Mouse (Mus musculus) adrenal gland, adult 18-20 months (tissue): ENCODE data around the gene Prelp. TPM values are rescaled to one million over a fixed set of nuclear protein-coding genes. Genes with fewer than 3 reads are reported as not detected.
A peak's percentile ranks its signal among the peaks of the same experiment; 100 is the strongest.
"Not testable (repeated sequence)": the region's sequence is repeated elsewhere in the genome, so short reads cannot be mapped to it uniquely, and the experiment has no call there.

Experiments used
- DNase-seq, 2 experiments: peaks; one replicate each; pipeline ENCODE4 v3.0.0; 2021 to 2022; ENCODE audit warnings: low spot score in 2 of 2
- long read RNA-seq, 2 experiments: library from polyadenylated mRNA; stranded (forward); transcript quantifications; one replicate each; pipeline ENCODE4 v2.0.0; 2021
- total RNA-seq, 2 experiments: library from RNA; stranded (reverse); gene quantifications; 1 replicate in 1 of 2; 2 replicates in 1 of 2; pipeline ENCODE4 v1.2.3; 2021

Gene Prelp
- 10 to 100 TPM; 43.0 to 91.5 TPM for total RNA-seq
- long read RNA-seq, experiment 1, transcript Prelp-201 (3 exons, 3,615 nt) = major isoform, 17 of 69 reads
- long read RNA-seq, experiment 1, partial matches to known transcripts = 9 of 69 reads
- long read RNA-seq, experiment 1, other reads (novel, unspliced or antisense) = 43 of 69 reads
- long read RNA-seq, experiment 2, transcript Prelp-201 (3 exons, 3,615 nt) = major isoform, 6 of 27 reads
- long read RNA-seq, experiment 2, partial matches to known transcripts = 2 of 27 reads
- long read RNA-seq, experiment 2, other reads (novel, unspliced or antisense) = 19 of 27 reads

DNA sequence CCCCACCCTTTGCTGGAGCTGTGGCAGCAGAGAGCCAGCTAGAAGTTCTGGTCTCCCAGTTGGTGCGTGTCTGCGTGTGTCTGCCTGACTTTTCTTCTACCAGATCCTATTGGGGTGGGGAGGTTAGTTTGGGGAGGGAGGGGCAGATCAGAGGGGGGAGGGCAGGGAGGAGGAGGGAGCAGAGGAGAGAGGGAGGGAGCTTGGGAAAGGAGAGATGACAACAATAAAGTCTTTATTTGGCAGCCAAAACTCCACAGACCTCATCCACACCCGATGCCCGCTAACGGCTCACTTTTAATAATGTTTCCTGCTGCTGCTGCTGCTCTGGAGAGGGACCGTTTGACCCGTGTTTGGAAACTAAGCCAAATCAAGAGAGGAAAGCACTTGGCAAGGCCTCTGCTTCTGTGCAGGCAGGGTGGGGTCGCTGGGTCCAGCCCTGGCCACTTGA is at the start of gene Prelp:
Gene Prelp, minus strand, starts transcription at position 111 of the 448 bp plus-strand sequence.
- no peak for DNase-seq

DNA sequence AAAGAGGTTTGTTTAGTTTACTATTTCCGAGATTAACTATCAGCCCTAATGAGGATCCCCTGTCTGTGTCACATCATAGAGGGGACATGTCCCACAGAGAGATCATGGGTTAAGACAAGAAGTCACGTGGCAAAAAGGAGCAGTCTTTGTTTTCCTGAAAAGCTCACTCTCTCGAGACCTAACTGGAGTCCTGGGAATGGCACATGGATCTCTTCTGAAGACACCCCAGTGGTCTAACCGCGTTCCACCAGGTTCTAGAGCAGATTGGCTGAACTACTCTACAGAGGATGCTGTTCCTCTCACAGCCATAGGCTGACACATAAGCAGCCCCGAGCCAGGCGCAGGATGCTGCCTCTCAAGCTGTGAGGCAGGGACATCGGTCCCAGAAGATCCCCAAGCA is 48.2 kb upstream of the Prelp start:
- DNase-seq = no peak

DNA sequence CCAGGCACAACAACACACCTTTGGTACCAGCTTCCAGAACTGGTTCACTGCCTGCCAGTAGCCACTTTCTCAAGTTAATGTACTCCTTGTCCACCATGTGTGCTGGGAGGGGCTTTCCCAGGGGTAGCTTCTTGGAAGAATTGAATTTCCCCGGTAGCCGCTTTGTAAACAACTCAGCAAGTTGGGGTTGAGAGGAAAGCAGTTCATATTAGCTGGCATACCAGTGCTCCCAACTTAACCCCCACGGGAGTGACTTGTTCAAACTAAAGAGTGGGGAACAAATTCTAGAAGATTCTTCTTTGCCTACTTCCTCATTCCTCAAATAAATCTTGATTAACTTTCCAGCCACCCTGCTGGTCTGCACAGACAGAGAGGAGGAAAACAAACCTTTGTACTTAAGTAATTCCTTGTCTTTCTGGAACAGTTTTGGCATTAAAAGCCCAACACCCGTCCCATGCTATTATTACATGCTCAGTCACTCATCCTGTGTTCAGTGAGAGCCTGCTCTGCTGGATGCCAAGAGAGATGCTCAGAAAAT is 47.6 kb upstream of the Prelp start:
- no peak for DNase-seq

DNA sequence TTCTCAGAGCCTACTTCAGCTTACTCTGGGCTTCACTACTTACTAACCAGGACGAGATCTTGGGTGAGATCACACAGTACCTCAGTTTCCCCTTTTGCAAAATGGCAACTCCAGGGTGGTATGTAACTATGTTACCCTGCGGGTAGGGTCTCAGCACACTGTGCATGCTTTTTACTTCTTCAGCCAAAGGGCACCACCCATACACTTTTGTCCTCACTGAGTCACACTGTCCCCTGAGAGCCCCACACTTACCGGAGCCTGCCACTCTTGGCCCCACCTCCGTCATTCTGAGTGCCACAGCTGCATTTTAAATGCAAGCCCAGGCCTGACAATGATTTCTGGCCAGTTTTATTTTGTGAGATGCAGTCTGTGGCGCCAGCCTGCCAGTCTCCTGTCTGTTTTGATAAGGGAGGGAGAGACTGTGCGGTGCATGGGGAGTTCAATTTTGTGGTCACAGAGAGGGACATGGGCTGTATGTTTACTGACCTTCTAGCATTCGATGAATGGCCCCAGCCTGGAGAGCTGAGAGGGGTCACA is 46.3 kb upstream of the Prelp start:
- no peak for DNase-seq

DNA sequence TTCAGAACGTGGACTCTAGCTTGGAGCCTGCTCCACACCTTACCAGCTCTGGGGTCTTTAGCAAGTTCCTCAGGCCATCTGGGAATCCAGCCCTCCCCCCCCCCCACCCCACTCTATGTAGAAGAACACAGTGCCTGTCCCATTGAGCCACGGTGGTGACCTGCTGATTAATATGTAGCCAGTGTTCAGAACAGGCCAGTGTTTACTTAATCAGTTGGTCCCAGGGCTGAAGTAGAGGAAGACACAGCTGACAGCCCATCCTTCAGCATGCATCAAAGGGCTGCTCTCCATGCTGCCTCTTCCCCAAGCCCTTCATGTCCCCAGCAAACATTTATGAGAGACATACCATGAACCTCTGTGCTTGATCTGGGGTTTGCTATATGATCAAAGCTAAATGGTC is 44.8 kb upstream of the Prelp start:
- DNase-seq = no peak

DNA sequence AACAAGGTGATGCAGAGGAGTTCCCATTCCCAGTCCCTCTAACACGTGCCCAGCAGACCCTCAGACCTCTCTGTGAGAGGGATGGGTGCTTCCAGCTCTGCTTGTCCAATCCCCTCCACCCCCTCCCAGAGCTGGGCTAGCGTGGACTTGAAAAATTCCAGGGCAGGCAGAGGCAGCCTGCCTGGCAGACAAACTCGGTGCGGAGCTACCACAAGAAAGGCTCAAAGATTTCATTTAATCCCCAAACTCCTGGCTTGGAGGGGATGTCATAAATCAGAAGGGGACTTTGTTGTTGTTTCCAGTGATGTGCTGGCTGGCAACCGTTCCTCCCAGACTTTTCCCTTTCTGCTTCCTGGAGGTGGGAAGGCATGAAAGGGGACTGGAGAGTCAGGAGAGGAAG is 44.1 kb upstream of the Prelp start:
- DNase-seq = no peak

DNA sequence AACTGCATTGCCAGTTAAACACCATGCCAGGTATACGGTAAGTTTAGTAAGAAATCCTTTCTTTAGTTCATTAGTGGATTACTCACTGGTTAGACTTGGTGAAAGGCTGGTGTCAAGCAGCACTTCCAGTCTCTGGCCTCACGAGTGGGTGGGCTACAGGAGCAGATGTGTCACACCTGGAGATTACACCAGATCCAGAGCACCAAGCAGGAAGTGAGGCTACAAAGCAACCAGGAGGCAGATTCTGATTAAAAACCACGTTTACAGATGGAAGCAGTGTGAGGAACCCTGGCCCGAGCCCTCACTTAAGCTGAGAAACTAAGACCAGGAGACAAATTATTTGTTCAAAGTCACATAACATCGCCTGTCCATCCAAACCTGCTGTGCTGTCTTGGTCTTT is 43.5 kb upstream of the Prelp start:
- no peak for DNase-seq

DNA sequence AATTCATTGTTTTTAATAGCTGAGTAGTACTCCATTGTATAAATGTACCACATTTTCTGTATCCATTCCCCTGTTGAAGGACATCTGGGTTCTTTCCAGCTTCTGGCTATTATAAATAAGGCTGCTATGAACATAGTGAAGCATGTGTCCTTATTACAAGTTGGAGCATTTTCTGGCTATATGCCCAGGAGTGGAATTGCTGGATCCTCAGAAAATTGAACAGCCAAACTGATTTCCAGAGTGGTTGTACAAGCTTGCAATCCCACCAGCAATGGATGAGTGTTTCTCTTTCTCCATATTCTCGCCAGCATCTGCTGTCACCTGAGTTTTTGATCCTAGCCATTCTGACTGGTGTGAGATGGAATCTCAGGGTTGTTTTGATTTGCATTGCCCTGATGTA is 42.4 kb upstream of the Prelp start:
- DNase-seq = not testable (repeated sequence)

DNA sequence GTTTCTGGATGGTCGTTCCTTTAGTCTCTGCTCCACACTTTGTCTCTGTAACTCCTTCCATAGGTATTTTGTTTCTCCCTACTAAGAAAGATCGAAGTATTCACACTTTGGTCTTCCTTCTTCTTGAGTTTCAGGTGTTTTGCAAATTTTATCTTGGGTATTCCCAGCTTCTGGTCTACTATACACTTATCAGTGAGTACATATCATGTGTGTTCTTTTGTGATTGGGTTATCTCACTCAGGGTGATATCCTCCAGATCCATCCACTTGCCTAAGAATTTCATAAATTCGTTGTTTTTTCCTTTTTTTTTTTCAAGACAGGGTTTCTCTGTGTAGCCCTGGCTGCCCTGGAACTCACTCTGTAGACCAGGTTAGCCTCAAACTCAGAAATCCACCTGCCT is 41.9 kb upstream of the Prelp start:
- DNase-seq = not testable (repeated sequence)

DNA sequence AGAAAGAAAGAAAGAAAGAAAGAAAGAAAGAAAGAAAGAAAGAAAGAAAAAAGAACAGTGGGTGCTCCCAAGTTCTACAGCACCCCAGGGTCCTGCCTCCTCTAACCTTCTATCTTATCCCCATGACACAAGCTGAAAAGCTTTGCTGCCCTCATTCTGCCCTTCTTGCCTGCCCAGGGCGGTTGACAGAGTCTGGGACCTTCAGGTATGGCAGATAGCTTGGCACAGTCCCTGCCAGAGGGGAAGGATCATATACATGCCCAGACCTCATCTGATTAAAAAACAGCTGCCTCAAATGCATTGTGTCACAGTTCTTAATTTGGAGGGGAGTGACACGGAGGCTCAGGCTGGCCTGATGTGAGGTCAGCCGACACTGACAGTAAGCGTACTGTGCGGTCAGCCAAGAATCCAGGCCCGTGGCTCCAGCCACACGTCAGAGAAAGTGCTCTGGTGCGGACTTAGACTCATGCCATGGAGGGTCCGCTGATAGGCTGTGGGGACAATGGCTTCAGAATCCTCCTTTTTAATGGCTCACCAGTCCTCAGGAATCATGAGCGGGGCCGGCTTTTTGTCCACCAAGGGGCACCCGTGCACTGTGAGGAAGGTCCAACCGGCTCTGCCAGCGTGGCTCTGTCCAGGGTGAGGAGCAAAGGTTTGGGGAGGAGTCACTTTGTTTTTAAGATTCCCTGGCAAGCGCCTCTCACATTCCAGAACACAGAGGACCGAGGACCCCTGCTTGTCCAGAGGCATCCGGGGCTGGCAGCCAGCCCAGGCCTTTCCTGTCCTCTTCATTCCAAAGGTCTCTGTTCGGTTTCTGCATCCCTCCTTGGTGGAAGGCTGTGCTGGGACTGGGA is 40.3 kb upstream of the Prelp start:
- peak; percentile 68 to 73 for DNase-seq

DNA sequence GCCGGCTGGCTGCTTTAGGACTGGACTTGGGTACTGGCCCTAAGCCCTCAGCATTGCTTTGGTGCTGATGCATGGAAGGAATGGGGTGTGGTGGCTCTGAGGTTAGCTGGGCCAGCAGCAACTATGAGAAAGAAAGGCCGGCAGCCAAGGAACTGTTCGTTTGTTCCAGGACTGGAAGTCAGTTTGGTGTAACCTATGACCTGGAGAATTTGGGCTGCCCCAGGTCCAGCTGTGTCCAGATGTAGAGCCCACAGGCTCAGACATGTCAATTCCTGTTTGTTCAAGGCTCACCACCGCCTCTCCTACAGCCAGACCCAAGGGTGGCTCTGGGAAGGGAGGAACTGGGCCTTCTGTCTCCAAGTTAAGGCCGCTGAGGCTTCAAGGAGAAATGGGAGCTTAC is 38.3 kb upstream of the Prelp start:
- DNase-seq = no peak

DNA sequence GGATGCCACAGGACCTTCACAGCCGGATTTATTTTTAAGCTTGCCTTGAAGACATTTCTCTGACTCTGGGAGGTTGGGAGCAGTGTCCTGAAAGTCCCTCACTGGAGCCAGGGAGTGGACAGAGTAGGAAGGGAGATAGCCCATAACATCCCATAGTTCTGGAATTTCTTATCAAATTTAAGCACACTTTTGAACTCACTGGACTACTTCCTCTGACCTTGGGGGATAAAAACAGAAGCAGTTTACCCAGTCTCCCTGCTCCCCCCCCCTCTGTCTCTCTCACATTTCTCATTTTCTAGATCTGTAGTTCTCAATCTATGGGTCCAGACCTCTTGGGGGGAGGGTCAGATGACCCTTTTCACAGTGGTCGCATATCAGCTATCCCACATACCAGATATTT is 32.8 kb upstream of the Prelp start:
- DNase-seq = no peak

DNA sequence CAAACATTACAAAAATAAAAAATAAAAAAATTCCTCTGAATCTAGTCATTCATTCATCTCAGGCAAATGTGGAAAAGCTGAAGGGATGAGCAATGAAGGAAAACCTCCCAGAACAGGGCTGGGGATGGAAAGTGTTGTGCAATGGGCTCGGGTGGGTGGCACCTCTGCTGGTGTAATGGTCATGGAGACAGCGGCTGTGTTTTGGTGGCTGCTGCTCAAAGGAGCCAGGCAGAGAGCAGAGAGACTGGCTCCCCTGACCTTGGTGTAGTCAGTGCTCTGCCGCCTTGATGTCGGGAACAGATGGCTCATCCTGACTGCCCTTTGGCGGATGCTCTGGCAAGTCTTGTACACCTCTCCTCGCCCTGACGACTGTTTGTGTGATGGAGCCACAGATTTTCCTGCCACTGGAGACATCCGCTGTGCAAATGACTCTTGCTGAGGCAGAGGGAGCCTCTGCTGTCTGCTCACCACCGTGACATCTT is 32.1 kb upstream of the Prelp start:
- peak; percentile 49 to 54 for DNase-seq

DNA sequence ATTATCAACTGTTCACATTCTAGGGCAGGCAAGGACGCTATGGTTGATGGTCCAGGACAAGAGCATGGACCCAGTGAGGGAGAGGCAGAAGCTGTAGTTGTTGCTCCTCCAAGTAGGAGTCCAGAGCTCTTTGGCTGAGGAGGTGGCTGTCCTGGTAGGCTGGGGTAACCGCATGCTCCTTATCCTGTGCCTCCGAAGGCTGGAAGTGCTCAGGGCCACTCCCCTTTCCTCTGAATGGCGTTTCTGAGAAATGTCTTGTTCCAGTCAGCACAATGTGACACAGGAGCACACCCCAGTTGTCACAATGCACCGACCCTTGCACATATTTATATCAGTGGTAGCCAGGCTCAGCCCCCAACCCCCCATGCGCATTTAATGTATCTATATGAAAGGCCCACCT is 30.4 kb upstream of the Prelp start:
- no peak for DNase-seq

DNA sequence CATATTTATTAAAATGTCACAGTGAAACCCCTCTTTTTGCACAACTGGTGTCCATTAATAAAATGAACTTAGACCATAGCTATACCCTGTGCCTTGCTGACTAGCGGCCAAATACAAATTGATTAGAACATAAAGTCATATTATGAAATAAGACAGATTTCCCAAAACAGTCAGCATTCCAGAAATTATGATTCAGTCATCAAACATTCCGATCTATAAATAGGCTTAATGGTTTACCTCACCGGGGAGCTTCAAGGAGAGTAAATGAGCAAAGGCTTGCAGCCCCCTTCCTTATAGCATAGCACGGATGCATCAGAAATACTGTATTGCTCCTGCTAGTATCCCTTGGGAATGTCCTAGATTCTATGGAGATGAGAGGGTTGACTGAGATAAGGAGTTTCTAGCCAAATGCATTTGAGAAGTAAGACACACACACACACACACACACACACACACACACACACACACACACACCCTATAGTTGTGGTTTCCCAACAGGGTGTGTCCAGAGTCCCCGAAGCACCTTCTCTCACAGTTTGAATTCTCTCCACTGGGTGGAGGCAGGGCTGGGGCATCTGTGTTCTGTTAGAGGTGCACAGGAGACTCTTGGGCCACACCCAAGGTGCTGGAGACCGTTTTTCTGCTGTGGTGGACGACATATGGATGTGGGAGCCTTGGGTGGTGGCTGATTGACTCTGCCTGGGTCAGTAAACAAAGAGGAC is 29.0 kb upstream of the Prelp start:
- DNase-seq = no peak

DNA sequence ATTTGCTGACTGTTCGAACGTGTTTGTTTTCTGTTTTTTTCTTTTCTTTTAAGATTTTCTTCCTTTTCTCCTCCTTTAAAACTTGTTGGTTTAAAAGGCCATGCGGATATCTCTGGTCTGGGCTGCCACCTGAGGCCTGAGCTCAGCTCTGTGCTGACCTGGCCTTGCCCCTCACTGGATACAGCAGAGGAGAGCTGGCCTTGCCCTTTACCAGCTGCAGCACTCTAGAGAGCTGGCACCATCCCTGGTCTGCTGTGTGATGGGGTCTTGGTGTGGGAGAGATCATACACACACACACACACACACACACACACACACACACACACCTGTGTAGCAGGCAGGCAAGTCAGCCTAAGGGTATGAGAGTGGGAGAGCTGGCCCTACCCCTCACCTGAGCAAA is 23.9 kb upstream of the Prelp start:
- peak in 1 of 2 experiments; percentile 16 for DNase-seq

DNA sequence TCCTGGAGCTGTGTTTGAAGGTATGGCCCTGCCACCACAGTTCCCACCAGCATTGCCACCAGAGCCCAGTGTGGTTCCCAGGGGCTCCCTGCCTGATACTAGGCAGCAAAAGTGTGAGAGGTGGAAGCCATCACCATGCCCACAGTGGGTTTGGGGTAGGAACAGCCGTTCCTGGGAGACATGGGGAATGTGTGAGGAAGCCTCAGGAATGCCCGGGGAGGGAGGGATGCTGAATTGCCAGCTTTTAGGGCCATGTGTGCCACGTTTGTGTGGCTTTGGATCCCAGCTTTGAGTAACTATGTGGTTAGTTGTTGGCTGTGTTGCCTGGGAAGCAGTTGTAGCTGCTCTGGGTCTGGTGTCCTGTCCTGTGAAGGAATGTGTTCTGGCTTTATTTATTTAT is 20.7 kb upstream of the Prelp start:
- DNase-seq = no peak

DNA sequence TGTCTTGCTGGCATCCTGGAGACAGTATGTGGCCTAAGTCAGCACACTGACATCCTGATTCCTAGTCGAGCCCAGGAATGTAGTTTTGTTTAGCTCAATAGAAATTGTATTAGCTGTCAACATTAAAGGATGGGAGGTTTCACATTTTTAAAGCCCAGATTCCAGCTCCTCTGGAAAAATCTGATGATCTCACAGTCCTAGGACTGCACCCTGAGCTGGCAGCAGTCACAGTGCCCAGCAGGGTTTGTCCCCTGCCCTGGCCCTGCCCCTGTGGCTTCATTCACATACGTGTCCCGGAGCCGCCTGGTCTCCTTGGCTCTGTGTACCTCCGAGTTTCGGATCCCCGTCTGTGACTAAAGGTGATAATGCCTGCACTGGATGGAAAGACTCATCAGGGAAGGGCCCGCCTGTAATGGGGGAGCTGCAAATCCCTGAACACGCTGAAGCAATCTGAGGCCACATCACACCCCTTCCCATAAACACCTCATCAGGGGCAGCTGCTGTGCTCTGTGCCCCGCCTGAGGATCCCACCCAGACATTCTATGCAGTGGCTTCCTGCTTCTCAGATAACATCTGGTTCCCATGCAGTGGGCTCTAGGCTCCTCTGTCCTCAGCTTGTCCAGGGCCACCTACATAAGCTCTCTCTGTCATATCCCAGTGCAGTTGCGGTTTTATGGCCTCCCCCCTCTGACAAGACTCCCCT is 20.1 kb upstream of the Prelp start:
- no peak for DNase-seq

DNA sequence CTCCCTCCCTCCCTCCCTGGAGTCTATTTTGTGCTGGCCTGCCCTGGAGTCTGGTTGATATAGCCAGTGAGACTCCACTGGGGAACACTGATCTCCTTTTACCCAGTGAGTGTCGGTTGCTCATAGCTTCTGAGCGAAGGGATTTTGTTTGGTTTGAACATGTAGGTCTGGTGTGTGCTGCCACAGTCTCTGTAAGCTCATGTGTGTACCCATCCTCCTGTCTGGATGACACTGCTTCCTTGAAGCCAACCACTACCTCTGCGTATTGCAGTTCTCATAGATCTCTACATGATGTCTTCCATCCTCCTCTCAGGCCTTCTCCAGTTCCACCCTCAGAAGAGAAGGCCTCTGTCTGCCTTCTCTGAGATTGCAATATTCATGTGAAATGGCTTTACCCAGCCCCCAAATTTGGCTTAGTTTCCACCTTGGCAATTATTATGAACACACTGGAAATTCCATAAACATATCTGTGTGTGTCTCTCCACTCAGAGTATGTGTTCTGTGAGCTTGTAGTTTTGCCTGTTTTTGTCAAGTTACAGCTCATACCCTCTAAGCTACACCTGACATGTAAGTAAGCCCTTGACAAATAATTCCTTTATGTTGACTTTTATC is 19.4 kb upstream of the Prelp start:
- no peak for DNase-seq

DNA sequence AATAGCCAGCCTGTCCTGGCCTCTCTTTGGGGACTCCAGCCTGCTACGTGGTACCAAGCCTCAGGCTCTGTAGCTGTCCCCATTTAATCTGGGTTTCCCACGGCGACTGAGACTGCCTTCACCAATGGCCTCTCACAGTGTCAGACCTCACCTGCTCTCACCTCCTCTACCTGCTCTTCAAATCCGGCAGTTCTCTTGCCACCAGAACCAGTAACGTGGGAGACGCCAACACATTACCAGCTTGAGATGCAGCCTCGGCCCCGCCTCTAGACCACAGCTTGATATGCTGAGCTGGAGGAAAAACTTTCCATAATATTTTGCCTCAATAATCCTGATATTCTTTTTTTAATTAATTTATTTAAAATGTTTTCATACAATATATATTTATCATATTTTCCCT is 18.5 kb upstream of the Prelp start:
- DNase-seq = no peak
